Mouse (Mus musculus) kidney, adult 2 months (tissue): ENCODE results near the gene Il17rc.

Experiments
- CTCF ChIP-seq: fragments of 200-500 bp; conservative IDR thresholded peaks from 2 replicates; pipeline ENCODE4 v1.5.1; 2011; ENCODE audit warnings: low read depth, mild to moderate bottlenecking, control low read depth, low read length, moderate library complexity, mixed read lengths; ENCODE audit not compliant: insufficient read depth, insufficient read length
- POLR2A ChIP-seq: fragments of 200-500 bp; IDR thresholded peaks from one replicate; pipeline ENCODE4 v1.6.1; 2011; ENCODE audit warnings: low read depth, low read length, control low read depth

DNA sequence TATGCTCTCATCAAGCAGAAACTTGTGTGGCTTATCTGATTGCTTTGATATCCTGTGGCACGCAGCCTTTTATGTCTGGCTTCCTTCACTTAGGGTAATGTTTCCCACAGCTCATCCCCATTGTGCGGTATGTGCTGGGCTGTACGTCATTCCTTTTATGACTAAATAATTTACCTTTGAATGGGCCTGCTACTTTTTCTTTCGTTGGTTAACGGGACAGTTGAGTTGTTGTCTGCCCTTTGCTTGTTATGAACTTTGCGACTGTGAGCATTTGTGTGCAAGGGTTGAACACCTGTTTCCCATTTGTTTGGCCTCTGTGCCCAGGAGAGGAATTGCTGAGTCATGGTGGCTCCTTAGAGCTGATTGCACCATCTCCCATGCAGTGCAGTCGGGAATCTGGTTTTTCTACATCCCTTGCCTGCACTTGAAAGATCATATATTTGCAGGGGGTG lies 15.9 kb downstream of the Il17rc start:
- no peak for TF ChIP-seq POLR2A
- TF ChIP-seq CTCF: no peak
